Mouse (Mus musculus) kidney, adult 9 months (tissue): ENCODE data around the gene Pax1.

ENCODE experiments used
- DNase-seq: peaks from one replicate; pipeline ENCODE4 v3.0.0; 2022

The Pax1 gene

GRCm38 (mm10) chr2:147361581-147361980, at the start of gene Pax1:
TSS of gene Pax1 (plus strand) at chr2:147361925.
- DNase-seq, result no peak

GRCm38 (mm10) chr2:147321036-147321435, 40.7 kb upstream of the Pax1 start:
- peak; percentile 22 for DNase-seq

GRCm38 (mm10) chr2:147325178-147325577, 36.5 kb upstream of the Pax1 start:
- DNase-seq, result no peak

GRCm38 (mm10) chr2:147332731-147333130, 29.0 kb upstream of the Pax1 start:
- DNase-seq, result no peak

- no peak for DNase-seq
Observed at GRCm38 (mm10) chr2:147338729-147339128, 23.0 kb upstream of the Pax1 start.

GRCm38 (mm10) chr2:147339796-147340195, 21.9 kb upstream of the Pax1 start:
- DNase-seq, result no peak

- DNase-seq, result no peak
Observed at GRCm38 (mm10) chr2:147342198-147342597, 19.5 kb upstream of the Pax1 start.

GRCm38 (mm10) chr2:147359716-147360115, 2.0 kb upstream of the Pax1 start:
- DNase-seq, result no peak

GRCm38 (mm10) chr2:147360401-147360800, 1.3 kb upstream of the Pax1 start:
- DNase-seq, result no peak

- no peak for DNase-seq
Observed at GRCm38 (mm10) chr2:147360856-147361255, 869 bp upstream of the Pax1 start.

GRCm38 (mm10) chr2:147362316-147362715, 591 bp downstream of the Pax1 start:
- peak; percentile 22 for DNase-seq

- DNase-seq, result no peak
Observed at GRCm38 (mm10) chr2:147363401-147364130, 1.8 kb downstream of the Pax1 start.

- no peak for DNase-seq
Observed at GRCm38 (mm10) chr2:147364198-147364597, 2.5 kb downstream of the Pax1 start.

- no peak for DNase-seq
Observed at GRCm38 (mm10) chr2:147364982-147365907, 3.5 kb downstream of the Pax1 start.

- no peak for DNase-seq
Observed at GRCm38 (mm10) chr2:147365908-147366630, 4.3 kb downstream of the Pax1 start.

- DNase-seq, result no peak
Observed at GRCm38 (mm10) chr2:147367246-147367820, 5.6 kb downstream of the Pax1 start.

GRCm38 (mm10) chr2:147367911-147368591, 6.3 kb downstream of the Pax1 start:
- DNase-seq, result no peak

- DNase-seq, result no peak
Observed at GRCm38 (mm10) chr2:147369561-147369960, 7.8 kb downstream of the Pax1 start.

- DNase-seq, result no peak
Observed at GRCm38 (mm10) chr2:147370091-147370490, 8.4 kb downstream of the Pax1 start.

- no peak for DNase-seq
Observed at GRCm38 (mm10) chr2:147371289-147371688, 9.6 kb downstream of the Pax1 start.

GRCm38 (mm10) chr2:147371840-147372239, 10.1 kb downstream of the Pax1 start:
- DNase-seq, result no peak

- DNase-seq, result no peak
Observed at GRCm38 (mm10) chr2:147372947-147373666, 11.4 kb downstream of the Pax1 start.
